Mouse (Mus musculus) ES-E14 (cell line): ENCODE data around the gene Ttll10. TPM values are rescaled to one million over a fixed set of nuclear protein-coding genes. Genes with fewer than 3 reads are reported as not detected.

Source experiments
- DNase-seq: peaks from one replicate; pipeline ENCODE4 v3.0.0-alpha.2; 2013; ENCODE audit warnings: low read depth, low spot score
- H3K27ac ChIP-seq: 2 replicates; pipeline ENCODE4 v1.5.1; 2012; ENCODE audit warnings: low read depth, mild to moderate bottlenecking, low read length, moderate library complexity, mixed read lengths; ENCODE audit not compliant: poor library complexity, insufficient read depth, severe bottlenecking
- H3K36me3 ChIP-seq: 2 replicates; pipeline ENCODE4 v1.6.1; 2012; ENCODE audit warnings: mild to moderate bottlenecking, low read length, moderate library complexity, mixed read lengths; ENCODE audit not compliant: control insufficient read depth, poor library complexity, insufficient read depth, severe bottlenecking
- H3K4me1 ChIP-seq, 2 experiments: fragments of 150-350 bp in 1 of 2; sonication (generic) in 1 of 2; 2 replicates each; pipeline ENCODE4 v1.6.1; 2012; ENCODE audit warnings: low read length in 2 of 2, mild to moderate bottlenecking in 1 of 2, mixed read lengths in 1 of 2; ENCODE audit not compliant: control insufficient read depth in 2 of 2, insufficient read depth in 2 of 2, poor library complexity in 1 of 2
- H3K4me3 ChIP-seq, 2 experiments: fragments of 150-350 bp in 1 of 2; sonication (generic) in 1 of 2; 2 replicates each; pipeline ENCODE4 v1.5.1; 2012; ENCODE audit warnings: low read length in 2 of 2, low read depth in 1 of 2, mild to moderate bottlenecking in 1 of 2, mixed read lengths in 1 of 2; ENCODE audit not compliant: insufficient read depth in 1 of 2, poor library complexity in 1 of 2, severe bottlenecking in 1 of 2
- H3K9ac ChIP-seq: 2 replicates; pipeline ENCODE4 v1.6.1; 2012; ENCODE audit warnings: low read depth, mild to moderate bottlenecking, low read length, mixed read lengths; ENCODE audit not compliant: poor library complexity, insufficient read depth, severe bottlenecking
- H3K9me3 ChIP-seq: fragments of 150-350 bp; sonication (generic); 2 replicates; pipeline ENCODE4 v1.6.1; 2012; ENCODE audit warnings: low read depth, mild to moderate bottlenecking, low read length; ENCODE audit not compliant: control insufficient read depth, insufficient read depth
- CHD2 ChIP-seq: IDR thresholded peaks from 2 replicates; pipeline ENCODE4 v1.6.1; 2014; ENCODE audit warnings: mild to moderate bottlenecking, low read depth, low read length, inconsistent platforms
- HCFC1 ChIP-seq: IDR thresholded peaks from 2 replicates; pipeline ENCODE4 v1.6.1; 2012; ENCODE audit warnings: low read length, inconsistent platforms, borderline replicate concordance; ENCODE audit not compliant: insufficient read depth
- MAFK ChIP-seq: IDR thresholded peaks from 2 replicates; pipeline ENCODE4 v1.6.1; 2014; ENCODE audit warnings: mild to moderate bottlenecking, low read depth, low read length, inconsistent platforms; ENCODE audit not compliant: insufficient read depth
- ZC3H11A ChIP-seq: IDR thresholded peaks from 2 replicates; pipeline ENCODE4 v1.6.1; 2012; ENCODE audit warnings: low read depth, mild to moderate bottlenecking, inconsistent platforms, low read length, borderline replicate concordance
- ZNF384 ChIP-seq: IDR thresholded peaks from 2 replicates; pipeline ENCODE4 v1.6.1; 2012; ENCODE audit warnings: low read depth, low read length, inconsistent platforms
- in situ Hi-C, 2 experiments: fragments of 600-800 bp; cut with MboI; formaldehyde crosslinking; loops; one replicate each; pipeline ENCODE4 v1.15.1; 2025; ENCODE audit warnings: low sequenced_read_pairs in 2 of 2, inconsistent platforms in 1 of 2; ENCODE audit not compliant: unreplicated experiment in 2 of 2
- total RNA-seq: library from RNA; depleted of rRNA; stranded (reverse); fragments of 300-350 nt; gene quantifications from 2 replicates; pipeline ENCODE4 v1.2.3, GENCODE M21; 2012

The Ttll10 gene
- total RNA-seq, 1 experiment, result 0.22 TPM

DNA sequence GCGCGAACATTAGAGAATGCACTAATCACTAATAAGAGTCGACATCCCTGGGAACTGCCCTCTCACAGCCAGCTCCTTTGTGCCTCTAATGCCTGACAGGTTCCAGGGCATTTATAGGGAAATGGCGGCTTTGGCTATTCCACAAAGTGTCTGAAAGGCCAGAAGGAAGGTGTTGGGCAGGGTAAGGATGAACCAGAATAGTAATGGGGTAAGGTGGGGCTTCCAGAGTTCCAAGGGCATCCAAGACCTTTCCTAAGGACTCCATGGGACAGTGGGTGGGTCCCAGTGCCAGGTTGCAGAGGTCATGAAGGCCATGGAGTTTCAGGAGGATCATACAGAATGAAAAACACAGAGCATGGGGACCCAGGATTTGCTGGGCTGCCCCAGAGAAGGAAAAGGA is 24.9 kb downstream of the Ttll10 start:
- H3K9ac ChIP-seq, result peak overlapping the region; percentile 45; the same call in 1 of the 2 replicates
- peak overlapping the region in 1 of 2 experiments; percentile 56; a peak in 2 of 4 replicates for H3K4me3 ChIP-seq

GRCm38 (mm10) chr4:156033476-156034119 is 25.6 kb downstream of the Ttll10 start:
- H3K36me3 ChIP-seq, result 0 out of 2 replicates have a peak, but pooled peaks cover 2% of the 10 kb centered on the region
- no peak overlapping the region for H3K27ac ChIP-seq
- H3K9ac ChIP-seq, result no peak overlapping the region
- H3K9me3 ChIP-seq, result no peaks in the 10 kb centered on the region
- in situ Hi-C loops, result no loop called here
- peak overlapping the region in 1 of 2 experiments; percentile 7; a peak in 1 of 4 replicates for H3K4me3 ChIP-seq
- no peak for TF ChIP-seq HCFC1
- TF ChIP-seq ZC3H11A, result peak; percentile 24; the same call in 1 of the 2 replicates
- DNase-seq, result peak; percentile 53
- H3K4me1 ChIP-seq, result peaks cover 7 to 24% of the 10 kb centered on the region in 2 experiments; a peak in 3 of 4 replicates

More for the DNA sequence above, 24.9 kb downstream of the Ttll10 start:
- Histone ChIP-seq H3K36me3 (0 out of 2 replicates have a peak, but pooled peaks cover 2% of the 10 kb centered on the region), H3K9me3 (no peaks in the 10 kb centered on the region), H3K4me1 (peaks cover 7 to 24% of the 10 kb centered on the region in 2 experiments; a peak in 3 of 4 replicates), H3K27ac (no peak overlapping the region)
- in situ Hi-C loops, result no loop called here
- no peak for TF ChIP-seq MAFK
- no peak for TF ChIP-seq ZC3H11A
- no peak for TF ChIP-seq CHD2
- DNase-seq, result no peak

- Histone ChIP-seq H3K27ac (no peak overlapping the region; the same call in 1 of the 2 replicates), H3K4me1 (peaks cover 7 to 24% of the 10 kb centered on the region in 2 experiments; a peak in 3 of 4 replicates)
- in situ Hi-C loops, result no loop called here
Observed at GRCm38 (mm10) chr4:156032856-156033255, 26.4 kb downstream of the Ttll10 start.

DNA sequence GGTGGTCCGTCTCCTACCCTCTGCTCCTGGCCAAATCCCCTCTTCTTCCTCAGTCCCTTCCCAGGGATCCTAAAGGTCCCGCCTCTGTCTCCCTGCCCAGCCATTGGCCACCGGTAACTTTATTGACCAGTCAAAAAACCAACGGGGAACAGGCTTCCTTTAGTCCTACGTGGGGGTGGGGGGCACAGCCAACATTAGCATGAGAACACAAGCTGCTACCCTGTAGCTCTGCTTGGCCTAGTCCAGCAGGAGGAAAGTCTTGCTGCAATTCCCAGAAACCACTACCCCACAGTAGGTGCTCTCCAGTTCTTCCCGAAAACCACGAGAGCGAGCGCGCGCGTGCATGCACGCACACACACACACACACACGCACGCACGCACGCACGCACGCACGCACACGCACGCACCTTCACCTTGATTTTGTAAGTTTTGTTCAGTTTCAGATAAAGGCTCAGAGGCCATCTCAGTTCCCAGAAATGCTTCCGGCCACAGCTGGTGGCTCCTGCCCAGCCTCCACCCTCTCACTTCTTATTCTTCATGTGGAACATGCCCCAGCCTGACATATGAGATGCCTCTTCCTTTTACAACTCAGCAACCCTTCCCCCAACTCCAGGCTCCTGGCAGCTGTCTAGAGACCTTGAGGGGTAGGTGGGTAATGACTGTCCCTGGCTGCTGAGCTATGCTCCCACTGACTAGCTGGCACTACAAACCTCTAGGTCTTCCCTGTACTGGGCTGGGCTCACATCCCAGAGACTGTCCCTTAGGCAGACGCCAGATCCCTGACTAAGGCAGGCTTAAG is 27.4 kb downstream of the Ttll10 start:
- no peak for TF ChIP-seq ZC3H11A
- no peak for TF ChIP-seq HCFC1
- no peak for TF ChIP-seq ZNF384
- peak; percentile 75 for TF ChIP-seq CHD2
- no peak for TF ChIP-seq MAFK
- Histone ChIP-seq H3K9me3 (no peaks in the 10 kb centered on the region), H3K4me1 (peaks cover 7 to 24% of the 10 kb centered on the region in 2 experiments; a peak in 3 of 4 replicates), H3K27ac (peak overlapping the region; percentile 80), H3K9ac (peak overlapping the region; percentile 73), H3K36me3 (peaks cover 2% of the 10 kb centered on the region; the same call in 1 of the 2 replicates), H3K4me3 (peak overlapping the region; percentile 73 to 85)
- peak; percentile 72 for DNase-seq
- in situ Hi-C loops, result no loop called here

More at GRCm38 (mm10) chr4:156032856-156033255, 26.4 kb downstream of the Ttll10 start:
- Histone ChIP-seq H3K9ac (no peak overlapping the region), H3K4me3 (no peak overlapping the region), H3K36me3 (peaks cover 2% of the 10 kb centered on the region; the same call in 1 of the 2 replicates), H3K9me3 (no peaks in the 10 kb centered on the region)
- no peak for TF ChIP-seq HCFC1
- TF ChIP-seq ZC3H11A, result no peak
- no peak for TF ChIP-seq ZNF384
- TF ChIP-seq MAFK, result no peak
- no peak for TF ChIP-seq CHD2
- no peak for DNase-seq
